Mouse (Mus musculus) cortical plate, adult 2 months (tissue): Measurements from ENCODE around the gene Ptpra.

Source experiments
- CTCF ChIP-seq: fragments of 200-500 bp; IDR thresholded peaks from 2 replicates; pipeline ENCODE4 v1.5.1; 2011; ENCODE audit warnings: mild to moderate bottlenecking, control low read depth, low read length; ENCODE audit not compliant: insufficient read depth; ENCODE audit errors: extremely low read depth
- POLR2A ChIP-seq: fragments of 200-500 bp; IDR thresholded peaks from 2 replicates; pipeline ENCODE4 v1.6.1; 2011; ENCODE audit warnings: mild to moderate bottlenecking, low read length, control low read depth; ENCODE audit not compliant: insufficient read depth; ENCODE audit errors: extremely low read depth

- no peak for TF ChIP-seq CTCF
- no peak for TF ChIP-seq POLR2A
Observed at GRCm38 (mm10) chr2:130450434-130450796, 337 bp downstream of the Ptpra start.
